Comparison of ENCODE assay signal across 33 mouse cellular contexts in the genomic region with DNA sequence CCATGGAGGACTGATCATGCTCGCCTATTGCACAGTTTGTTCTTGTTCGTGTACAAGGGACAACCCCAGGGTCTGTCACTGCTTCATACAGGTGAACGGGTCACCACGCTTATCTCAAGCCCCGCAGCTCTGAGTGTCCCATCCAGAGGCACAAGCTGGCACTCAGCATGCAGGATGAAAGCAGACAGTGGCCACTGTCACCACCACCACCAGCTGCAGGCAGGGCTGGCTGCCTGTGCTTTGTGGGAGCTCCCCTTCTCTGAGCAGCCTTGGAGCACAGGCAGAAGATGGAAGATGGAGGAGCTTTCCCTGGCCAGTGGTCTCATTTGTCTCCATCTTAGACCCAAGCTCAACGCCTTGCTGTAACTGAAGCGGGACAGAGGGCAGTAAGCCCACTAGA. TPM values are rescaled to one million over a fixed set of nuclear protein-coding genes. Genes with fewer than 3 reads are reported as not detected.
A peak's percentile ranks its signal among the peaks of the same experiment; 100 is the strongest.
DNase-seq lines count a peak whose midpoint lies in the region; ATAC-seq and TF ChIP-seq lines count a peak whose summit lies in the region.
"Had no signal": no experiment of that assay in that cellular context is flagged by ENCODE, and none has a peak within 500 bp of the region (broad histone marks: within the 10 kb centered on the region; RNA-seq: fewer than 3 reads in every experiment).

No protein-coding gene starts in this region.

- H3K4me1 ChIP-seq in kidney, embryonic 15.5 days = no peaks in the 10 kb centered on the region
- H3K4me1 ChIP-seq in liver, embryonic 14.5 days (replicated peaks; ENCODE audit: control insufficient read depth in 2 of 2, insufficient read depth in 2 of 2, low read length in 1 of 2) = no peaks in the 10 kb centered on the region
- H3K4me1 ChIP-seq: heart, embryonic 13.5 days; hindbrain, embryonic 10.5 days; hindbrain, embryonic 15.5 days; limb, embryonic 12.5 days; neural tube, embryonic 13.5 days; stomach, embryonic 15.5 days had no signal

- ATAC-seq in kidney, embryonic 15.5 days (replicated peaks; ENCODE audit: low FRiP score) = no peak
- peak; percentile 11; the same call in 1 of the 2 replicates for ATAC-seq in erythroid progenitor cell, adult 5-6 weeks (replicated peaks; ENCODE audit: low FRiP score, poor library complexity, severe bottlenecking)
- peak; percentile 17 for ATAC-seq in liver, embryonic 14.5 days (ENCODE audit: insufficient read depth)
- 0 out of 2 replicates have a peak, but pooled peaks have one; percentile 18 for ATAC-seq in megakaryocyte-erythroid progenitor cell, adult 5-6 weeks (replicated peaks; ENCODE audit: low FRiP score, low TSS enrichment, poor library complexity, severe bottlenecking)
- ATAC-seq: CD4-positive, CD25-positive, alpha-beta regulatory T cell, adult 4 months; inflammation-experienced regulatory T-cells, adult 6 months; lung, postnatal 0 days; midbrain, embryonic 16.5 days had no signal

- no peak overlapping the region for H3K9ac ChIP-seq in kidney, embryonic 15.5 days
- no peak overlapping the region for H3K9ac ChIP-seq in liver, embryonic 14.5 days (replicated peaks)
- H3K9ac ChIP-seq: embryonic facial prominence, embryonic 12.5 days; heart, embryonic 13.5 days; hindbrain, embryonic 15.5 days; limb, embryonic 12.5 days; neural tube, embryonic 13.5 days; stomach, embryonic 15.5 days had no signal

- intact Hi-C loops in gastrocnemius, postnatal 14 days (cut with DNase I; ENCODE audit: low total_unique reads) = loop anchor here (5.0 kb wide), 1 partner anchor 52 kb away; no protein-coding TSS in a partner anchor

- TF ChIP-seq CTCF in liver, embryonic 14.5 days (IDR thresholded peaks at IDR 0.05; ENCODE audit: low read depth) = no peak

- H3K9me3 ChIP-seq in kidney, embryonic 15.5 days (replicated peaks) = no peaks in the 10 kb centered on the region
- no peaks in the 10 kb centered on the region for H3K9me3 ChIP-seq in liver, embryonic 14.5 days (ENCODE audit: control insufficient read depth, low read length)
- H3K9me3 ChIP-seq: embryonic facial prominence, embryonic 12.5 days; heart, embryonic 13.5 days; hindbrain, embryonic 10.5 days; hindbrain, embryonic 15.5 days; limb, embryonic 12.5 days; neural tube, embryonic 13.5 days; stomach, embryonic 15.5 days had no signal

- DNase-seq in kidney, postnatal 14 days = no peak
- DNase-seq in liver, embryonic 14.5 days (ENCODE audit: low read depth in 3 of 3, low spot score in 3 of 3) = no peak
- DNase-seq in frontal cortex, postnatal 25 days (ENCODE audit: low spot score in 2 of 2) = no peak
- DNase-seq in gastrocnemius, postnatal 14 days = no peak
- DNase-seq in Muller cell, postnatal 12 days (ENCODE audit: inconsistent ontology term) = no peak
- DNase-seq: adrenal gland, adult 8-10 months; cerebellum, adult 8-10 months; cerebellum, postnatal 25 days; gastrocnemius, postnatal 36 days; heart, adult 18-20 months; heart, postnatal 10 days; kidney, adult 11 months; kidney, postnatal 36 days; lung, adult 18-20 months; thymus, postnatal 14 days had no signal

- TF ChIP-seq EP300 in liver, embryonic 14.5 days (IDR thresholded peaks at IDR 0.05; ENCODE audit: low read depth) = no peak

- H3K4me3 ChIP-seq in kidney, embryonic 15.5 days (replicated peaks) = no peak overlapping the region
- H3K4me3 ChIP-seq in liver, embryonic 14.5 days (ENCODE audit: insufficient read depth in 1 of 2, low read depth in 2 of 2, low read length in 2 of 2) = no peak overlapping the region
- H3K4me3 ChIP-seq: embryonic facial prominence, embryonic 12.5 days; heart, embryonic 13.5 days; hindbrain, embryonic 10.5 days; hindbrain, embryonic 15.5 days; layer of hippocampus, adult 2 months; left cerebral cortex, adult 2 months; limb, embryonic 12.5 days; neural tube, embryonic 13.5 days; stomach, embryonic 15.5 days had no signal

- H3K4me2 ChIP-seq in kidney, embryonic 15.5 days = no peak overlapping the region
- H3K4me2 ChIP-seq in liver, embryonic 14.5 days (ENCODE audit: low read depth) = no peak overlapping the region
- H3K4me2 ChIP-seq: embryonic facial prominence, embryonic 12.5 days; heart, embryonic 13.5 days; hindbrain, embryonic 15.5 days; limb, embryonic 12.5 days; midbrain, embryonic 11.5 days; neural tube, embryonic 13.5 days; stomach, embryonic 15.5 days had no signal

- H3K27me3 ChIP-seq in kidney, embryonic 15.5 days = no peaks in the 10 kb centered on the region
- H3K27me3 ChIP-seq in liver, embryonic 14.5 days (ENCODE audit: control insufficient read depth, insufficient read depth, low read length) = no peaks in the 10 kb centered on the region
- H3K27me3 ChIP-seq: embryonic facial prominence, embryonic 12.5 days; heart, embryonic 13.5 days; hindbrain, embryonic 15.5 days; limb, embryonic 12.5 days; neural tube, embryonic 13.5 days; stomach, embryonic 15.5 days had no signal

- H3K27ac ChIP-seq in kidney, embryonic 15.5 days = 0 out of 2 replicates have a peak overlapping the region, but pooled peaks have one; percentile 27
- no peak overlapping the region for H3K27ac ChIP-seq in liver, embryonic 14.5 days
- H3K27ac ChIP-seq: embryonic facial prominence, embryonic 12.5 days; heart, embryonic 13.5 days; hindbrain, embryonic 10.5 days; hindbrain, embryonic 15.5 days; layer of hippocampus, adult 2 months; left cerebral cortex, adult 2 months; limb, embryonic 12.5 days; macrophage; neural tube, embryonic 13.5 days; stomach, embryonic 15.5 days had no signal

- 85% methylated on average over 7 of the region's 7 CpGs for WGBS in kidney, embryonic 15.5 days
- 69% methylated on average over 7 of the region's 7 CpGs for WGBS in liver, embryonic 14.5 days (ENCODE audit: insufficient replicate concordance)

- peaks cover 51% of the 10 kb centered on the region for H3K36me3 ChIP-seq in kidney, embryonic 15.5 days
- H3K36me3 ChIP-seq in liver, embryonic 14.5 days (replicated peaks; ENCODE audit: control insufficient read depth, insufficient read depth, low read depth) = peaks cover 56% of the 10 kb centered on the region
- H3K36me3 ChIP-seq: hindbrain, embryonic 15.5 days had no signal

RNA-seq across cellular contexts. Expression of gene Mki67, which starts 31.2 kb away (rescaled TPM):
- 38.7 and 41.8 TPM in 2 replicates for polyA plus RNA-seq in kidney, embryonic 15.5 days (2015; fragmentation: Nextera tagmentation; extraction: Ambion mirVana)
- total RNA-seq in erythroid progenitor cell, adult 5-6 weeks (2015; ENCODE audit: low replicate concordance) = 3,888 and 3,969 TPM in 2 replicates
- 4,642 and 5,347 TPM in 2 replicates for total RNA-seq in erythroid progenitor cell, adult 5-6 weeks (2017; ENCODE audit: low replicate concordance)
- 48.0 and 97.2 TPM in 2 replicates for polyA plus RNA-seq in liver, embryonic 14.5 days (2012; rRNA removed)
- polyA plus RNA-seq in liver, embryonic 14.5 days (2014; fragmentation: Nextera tagmentation; extraction: Ambion mirVana) = 118 and 129 TPM in 2 replicates
- total RNA-seq in megakaryocyte-erythroid progenitor cell, adult 5-6 weeks (2014; fragmentation: Nextera tagmentation) = 322 and 382 TPM in 2 replicates
- total RNA-seq in megakaryocyte-erythroid progenitor cell, adult 5-6 weeks (2017) = 295 and 333 TPM in 2 replicates
- 10 to 100 TPM; 11.1 to 12.8 TPM for total RNA-seq in gastrocnemius, postnatal 14 days (2021)

Comparison
In these comparisons a context has a peak if more than half of its experiments do, and no peak if none do; other contexts are left out.
1. RNA of gene Mki67, which starts 31.2 kb away (total RNA-seq): 3,888 to 5,347 TPM in erythroid progenitor cell, adult 5-6 weeks and 295 to 382 TPM in megakaryocyte-erythroid progenitor cell, adult 5-6 weeks; 11.1 to 12.8 TPM in gastrocnemius, postnatal 14 days; every median in the first group is over 10 times any median in the second.